Mouse (Mus musculus) C2C12 (cell line): ENCODE results near the gene Enthd1.

ENCODE experiments used
- CTCF ChIP-seq: IDR thresholded peaks from one replicate; pipeline ENCODE4 v1.5.1; 2011; ENCODE audit not compliant: control insufficient read depth, insufficient read depth, insufficient read length
- FOSL1 ChIP-seq: IDR thresholded peaks from one replicate; pipeline ENCODE4 v1.8.0; 2011; ENCODE audit warnings: mild to moderate bottlenecking, low read length; ENCODE audit not compliant: poor library complexity, insufficient read depth, severe bottlenecking
- MAX ChIP-seq: IDR thresholded peaks from one replicate; pipeline ENCODE4 v1.6.1; 2011; ENCODE audit warnings: mild to moderate bottlenecking, control low read depth
- MYOG ChIP-seq: IDR thresholded peaks from one replicate; pipeline ENCODE4 v1.6.1; 2011; ENCODE audit not compliant: control insufficient read depth, insufficient read length; ENCODE audit errors: extremely low read depth
- USF1 ChIP-seq: IDR thresholded peaks from one replicate; pipeline ENCODE4 v1.6.1; 2011; ENCODE audit warnings: low read depth, mild to moderate bottlenecking, control low read depth, moderate library complexity

DNA sequence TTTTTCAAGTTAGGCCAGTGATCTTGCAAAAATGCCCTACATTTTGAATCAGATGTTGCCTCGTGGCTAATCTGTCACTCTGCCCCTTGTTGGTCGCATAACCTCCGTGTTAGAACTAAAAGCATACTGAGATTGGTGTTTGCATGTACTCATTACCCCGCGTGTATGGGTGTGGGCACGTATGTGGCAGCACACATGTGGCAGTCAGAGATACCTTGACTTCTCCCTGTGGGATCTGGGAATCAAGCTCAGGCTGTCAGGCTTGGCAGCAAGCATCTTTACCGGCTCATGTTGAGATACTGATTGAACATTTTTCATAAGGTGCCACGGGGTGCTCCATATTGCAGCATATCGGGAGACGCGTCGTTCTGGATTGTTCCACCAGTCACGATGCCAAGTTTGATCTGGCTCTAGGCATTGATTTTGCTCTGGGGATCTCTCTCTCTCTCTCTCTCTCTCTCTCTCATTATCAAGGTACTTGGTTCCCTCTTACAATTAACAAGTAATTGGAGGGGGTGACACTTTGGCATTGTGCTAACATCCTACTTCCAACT lies 10.9 kb upstream of the Enthd1 start:
- no peak for TF ChIP-seq CTCF
- no peak for TF ChIP-seq USF1
- no peak for TF ChIP-seq FOSL1
- no peak for TF ChIP-seq MYOG
- no peak for TF ChIP-seq MAX
